Mouse (Mus musculus): ENCODE measurements around the gene Rab34. TPM values are rescaled to one million over a fixed set of nuclear protein-coding genes. Genes with fewer than 3 reads are reported as not detected.

Rab34 gene
- polyA plus RNA-seq, 1 experiment from 2014 or later: 71.8 TPM

- H3K4me3 ChIP-seq: peak overlapping the region; percentile 73
- H3K9me3 ChIP-seq: no peaks in the 10 kb centered on the region
These were observed 1.8 kb downstream of the Rab34 start for GRCm38 (mm10) chr11:78190041-78190440.

GRCm38 (mm10) chr11:78193113-78193512 is 4.9 kb downstream of the Rab34 start, which contains the start of gene Proca1:
Proca1 (plus strand) TSS chr11:78193392.
- Histone ChIP-seq H3K27me3 (ENCODE audit: insufficient read depth, poor library complexity, severe bottlenecking) (0 out of 2 replicates have a peak, but pooled peaks cover 3% of the 10 kb centered on the region), H3K4me1 (replicated peaks) (peaks cover 42% of the 10 kb centered on the region), H3K36me3 (peaks cover 37% of the 10 kb centered on the region), H3K4me3 (peak within 1 kb of the TSS; percentile 57), H3K27ac (no peak within 1 kb of the TSS), H3K9me3 (no peaks in the 10 kb centered on the region)
- WGBS: 88% methylated on average over 1 of the region's 1 CpGs
- DNase-seq (ENCODE audit: low spot score): no peak

More at GRCm38 (mm10) chr11:78190041-78190440, 1.8 kb downstream of the Rab34 start:
- Histone ChIP-seq H3K4me1 (replicated peaks) (peaks cover 40% of the 10 kb centered on the region), H3K27me3 (ENCODE audit: insufficient read depth, poor library complexity, severe bottlenecking) (0 out of 2 replicates have a peak, but pooled peaks cover 3% of the 10 kb centered on the region), H3K27ac (peak overlapping the region; percentile 98), H3K36me3 (peaks cover 37% of the 10 kb centered on the region)
- no peak for DNase-seq (ENCODE audit: low spot score)
- 66% methylated on average over 6 of the region's 6 CpGs for WGBS

- 2% methylated on average over 30 of the region's 30 CpGs for WGBS
These were observed 6.3 kb downstream of the Rab34 start for GRCm38 (mm10) chr11:78194411-78195100.

GRCm38 (mm10) chr11:78195101-78195863 is 7.1 kb downstream of the Rab34 start:
- Histone ChIP-seq H3K27me3 (ENCODE audit: insufficient read depth, poor library complexity, severe bottlenecking) (0 out of 2 replicates have a peak, but pooled peaks cover 3% of the 10 kb centered on the region), H3K27ac (peak overlapping the region; percentile 77), H3K4me3 (peak overlapping the region; percentile 57), H3K9me3 (no peaks in the 10 kb centered on the region), H3K36me3 (peaks cover 35% of the 10 kb centered on the region), H3K4me1 (replicated peaks) (peaks cover 20% of the 10 kb centered on the region)
- DNase-seq (ENCODE audit: low spot score): no peak
- WGBS: 63% methylated on average over 23 of the region's 23 CpGs

More at GRCm38 (mm10) chr11:78194411-78195100, 6.3 kb downstream of the Rab34 start:
- Histone ChIP-seq H3K4me1 (replicated peaks) (peaks cover 27% of the 10 kb centered on the region), H3K36me3 (peaks cover 37% of the 10 kb centered on the region), H3K27ac (peak overlapping the region; percentile 77), H3K27me3 (ENCODE audit: insufficient read depth, poor library complexity, severe bottlenecking) (0 out of 2 replicates have a peak, but pooled peaks cover 3% of the 10 kb centered on the region), H3K9me3 (no peaks in the 10 kb centered on the region), H3K4me3 (peak overlapping the region; percentile 57)
- peak; percentile 79 for DNase-seq (ENCODE audit: low spot score)

GRCm38 (mm10) chr11:78202372-78202771 is 14.1 kb downstream of the Rab34 start:
- Histone ChIP-seq H3K9me3 (no peaks in the 10 kb centered on the region), H3K36me3 (peaks cover 48% of the 10 kb centered on the region), H3K27me3 (ENCODE audit: insufficient read depth, poor library complexity, severe bottlenecking) (no peaks in the 10 kb centered on the region), H3K4me1 (replicated peaks) (peaks cover 16% of the 10 kb centered on the region), H3K27ac (no peak overlapping the region), H3K4me3 (no peak overlapping the region)
- WGBS: 91% methylated on average over 3 of the region's 3 CpGs
- DNase-seq (ENCODE audit: low spot score): no peak

GRCm38 (mm10) chr11:78204287-78204686 is 16.1 kb downstream of the Rab34 start:
- H3K4me1 ChIP-seq (replicated peaks): peaks cover 16% of the 10 kb centered on the region
- H3K27me3 ChIP-seq (ENCODE audit: insufficient read depth, poor library complexity, severe bottlenecking): no peaks in the 10 kb centered on the region
- no peak overlapping the region for H3K27ac ChIP-seq
- no peak for DNase-seq (ENCODE audit: low spot score)
- H3K36me3 ChIP-seq: peaks cover 68% of the 10 kb centered on the region
- 84% methylated on average over 6 of the region's 6 CpGs for WGBS
- no peaks in the 10 kb centered on the region for H3K9me3 ChIP-seq
- no peak overlapping the region for H3K4me3 ChIP-seq

GRCm38 (mm10) chr11:78205361-78206206 is 17.4 kb downstream of the Rab34 start:
- Histone ChIP-seq H3K27me3 (ENCODE audit: insufficient read depth, poor library complexity, severe bottlenecking) (no peaks in the 10 kb centered on the region), H3K4me3 (no peak overlapping the region), H3K27ac (peak overlapping the region; percentile 66), H3K36me3 (peaks cover 81% of the 10 kb centered on the region), H3K4me1 (replicated peaks) (peaks cover 16% of the 10 kb centered on the region), H3K9me3 (no peaks in the 10 kb centered on the region)
- DNase-seq (ENCODE audit: low spot score): no peak
- WGBS: 76% methylated on average over 13 of the region's 13 CpGs

GRCm38 (mm10) chr11:78207190-78207589 is 19.0 kb downstream of the Rab34 start:
- Histone ChIP-seq H3K36me3 (peaks cover 93% of the 10 kb centered on the region), H3K27me3 (ENCODE audit: insufficient read depth, poor library complexity, severe bottlenecking) (no peaks in the 10 kb centered on the region), H3K27ac (no peak overlapping the region), H3K9me3 (no peaks in the 10 kb centered on the region), H3K4me3 (no peak overlapping the region), H3K4me1 (replicated peaks) (peaks cover 16% of the 10 kb centered on the region)
- no peak for DNase-seq (ENCODE audit: low spot score)
- 78% methylated on average over 7 of the region's 7 CpGs for WGBS

- DNase-seq (ENCODE audit: low spot score): no peak
- Histone ChIP-seq H3K4me1 (replicated peaks) (peaks cover 12% of the 10 kb centered on the region), H3K27me3 (ENCODE audit: insufficient read depth, poor library complexity, severe bottlenecking) (no peaks in the 10 kb centered on the region), H3K9me3 (no peaks in the 10 kb centered on the region), H3K36me3 (peaks cover 100% of the 10 kb centered on the region), H3K27ac (no peak overlapping the region), H3K4me3 (no peak overlapping the region)
- 85% methylated on average over 6 of the region's 6 CpGs for WGBS
These were observed 21.7 kb downstream of the Rab34 start for GRCm38 (mm10) chr11:78209886-78210285.

- H3K9me3 ChIP-seq: no peaks in the 10 kb centered on the region
These were observed 22.4 kb downstream of the Rab34 start for GRCm38 (mm10) chr11:78210615-78211014.

GRCm38 (mm10) chr11:78211513-78211912 is 23.3 kb downstream of the Rab34 start:
- 94% methylated on average over 5 of the region's 5 CpGs for WGBS
- no peaks in the 10 kb centered on the region for H3K9me3 ChIP-seq
- H3K4me3 ChIP-seq: no peak overlapping the region
- DNase-seq (ENCODE audit: low spot score): no peak
- peaks cover 100% of the 10 kb centered on the region for H3K36me3 ChIP-seq
- no peak overlapping the region for H3K27ac ChIP-seq
- H3K27me3 ChIP-seq (ENCODE audit: insufficient read depth, poor library complexity, severe bottlenecking): no peaks in the 10 kb centered on the region
- H3K4me1 ChIP-seq (replicated peaks): 0 out of 2 replicates have a peak, but pooled peaks cover 4% of the 10 kb centered on the region

More at GRCm38 (mm10) chr11:78210615-78211014, 22.4 kb downstream of the Rab34 start:
- no peak for DNase-seq (ENCODE audit: low spot score)
- Histone ChIP-seq H3K4me3 (no peak overlapping the region), H3K27me3 (ENCODE audit: insufficient read depth, poor library complexity, severe bottlenecking) (no peaks in the 10 kb centered on the region), H3K4me1 (replicated peaks) (peaks cover 9% of the 10 kb centered on the region), H3K27ac (no peak overlapping the region), H3K36me3 (peaks cover 100% of the 10 kb centered on the region)
- 72% methylated on average over 7 of the region's 7 CpGs for WGBS

GRCm38 (mm10) chr11:78213086-78213817 is 25.0 kb downstream of the Rab34 start:
- no peak for DNase-seq (ENCODE audit: low spot score)
- no peaks in the 10 kb centered on the region for H3K27me3 ChIP-seq (ENCODE audit: insufficient read depth, poor library complexity, severe bottlenecking)
- no peaks in the 10 kb centered on the region for H3K9me3 ChIP-seq
- peaks cover 100% of the 10 kb centered on the region for H3K36me3 ChIP-seq
- H3K4me3 ChIP-seq: no peak overlapping the region
- H3K27ac ChIP-seq: no peak overlapping the region
- H3K4me1 ChIP-seq (replicated peaks): no peaks in the 10 kb centered on the region
- 93% methylated on average over 14 of the region's 14 CpGs for WGBS

Data from hindbrain, embryonic 10.5 days (tissue).